Mouse (Mus musculus) kidney, embryonic 14.5 days (tissue): ENCODE measurements at regions not wholly inside any gene's neighbourhood (a gene's known extent, or its start where the extent isn't known, plus 50 kb on each side); places are given as distances from the start of the nearest gene placed in this dataset.
A peak's percentile ranks its signal among the peaks of the same experiment; 100 is the strongest.
"Not testable (repeated sequence)": the region's sequence is repeated elsewhere in the genome, so short reads cannot be mapped to it uniquely, and the experiment has no call there.

Source experiments
- ATAC-seq: fragments of 200-750 bp; cut with Nextera tagmentation; 2 replicates; pipeline ENCODE4 v1.8.0; 2017; ENCODE audit warnings: moderate number of reproducible peaks, mild to moderate bottlenecking, moderate TSS enrichment, moderate library complexity; ENCODE audit not compliant: low FRiP score, low TSS enrichment
- H3K27ac ChIP-seq: fragments of 300-500 bp; sonication (generic); 2 replicates; pipeline ENCODE4 v1.5.1; 2014; ENCODE audit warnings: low read depth, mild to moderate bottlenecking, low read length, moderate library complexity, mixed read lengths
- H3K27me3 ChIP-seq: fragments of 300-500 bp; sonication (generic); 2 replicates; pipeline ENCODE4 v1.6.1; 2014; ENCODE audit warnings: mild to moderate bottlenecking, low read length; ENCODE audit not compliant: control insufficient read depth, insufficient read depth
- H3K36me3 ChIP-seq: fragments of 300-500 bp; sonication (generic); 2 replicates; pipeline ENCODE4 v1.6.1; 2014; ENCODE audit warnings: low read length, mixed read lengths; ENCODE audit not compliant: control insufficient read depth, insufficient read depth
- H3K4me1 ChIP-seq: fragments of 300-500 bp; sonication (generic); 2 replicates; pipeline ENCODE4 v1.6.1; 2014; ENCODE audit warnings: low read length, mixed read lengths; ENCODE audit not compliant: control insufficient read depth, insufficient read depth
- H3K4me2 ChIP-seq: fragments of 300-500 bp; sonication (generic); replicated peaks from 2 replicates; pipeline ENCODE4 v1.6.1; 2014; ENCODE audit warnings: low read depth, mild to moderate bottlenecking, low read length
- H3K4me3 ChIP-seq: fragments of 300-500 bp; sonication (generic); 2 replicates; pipeline ENCODE4 v1.5.1; 2014; ENCODE audit warnings: mild to moderate bottlenecking, low read length
- H3K9ac ChIP-seq: fragments of 300-500 bp; sonication (generic); 2 replicates; pipeline ENCODE4 v1.6.1; 2014; ENCODE audit warnings: low read depth, mild to moderate bottlenecking, low read length, moderate library complexity
- H3K9me3 ChIP-seq: fragments of 300-500 bp; sonication (generic); 2 replicates; pipeline ENCODE4 v1.6.1; 2016; ENCODE audit warnings: low read length; ENCODE audit not compliant: control insufficient read depth
- WGBS: fragments of 180-500 bp; shearing (Covaris S2); extraction: QIAGEN DNeasy Blood & Tissue Kit; methylation state at CpG from one replicate; pipeline ENCODE4 v1.1.7; 2014; 5-methylcytosine and 5-hydroxymethylcytosine counted together

DNA sequence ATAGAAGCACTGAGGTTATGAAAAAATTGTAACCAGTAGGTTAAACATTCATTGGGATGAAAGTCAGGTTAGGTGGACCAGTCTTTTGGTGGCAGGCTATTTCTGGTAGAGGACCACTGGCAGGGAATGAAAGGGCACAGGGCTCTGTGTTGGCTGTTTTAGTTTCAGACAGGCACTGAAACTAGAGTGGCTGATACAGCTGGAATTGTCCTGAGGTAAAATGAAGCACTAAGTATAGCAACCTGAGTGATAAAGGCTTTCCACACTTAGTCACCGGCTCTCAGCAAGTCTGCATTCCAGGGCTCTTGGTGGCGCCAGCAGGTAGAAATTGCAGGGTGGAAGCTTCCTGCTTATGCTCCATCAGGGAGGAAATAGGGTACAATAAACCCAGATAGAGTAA is 262.2 kb upstream of the Tmpo start:
- Histone ChIP-seq H3K27me3 (no peaks in the 10 kb centered on the region), H3K4me1 (no peaks in the 10 kb centered on the region), H3K4me3 (no peak overlapping the region), H3K4me2 (no peak overlapping the region), H3K36me3 (no peaks in the 10 kb centered on the region), H3K9me3 (no peaks in the 10 kb centered on the region), H3K27ac (no peak overlapping the region), H3K9ac (no peak overlapping the region)
- no peak for ATAC-seq
- 64% methylated on average over 2 of the region's 2 CpGs for WGBS

DNA sequence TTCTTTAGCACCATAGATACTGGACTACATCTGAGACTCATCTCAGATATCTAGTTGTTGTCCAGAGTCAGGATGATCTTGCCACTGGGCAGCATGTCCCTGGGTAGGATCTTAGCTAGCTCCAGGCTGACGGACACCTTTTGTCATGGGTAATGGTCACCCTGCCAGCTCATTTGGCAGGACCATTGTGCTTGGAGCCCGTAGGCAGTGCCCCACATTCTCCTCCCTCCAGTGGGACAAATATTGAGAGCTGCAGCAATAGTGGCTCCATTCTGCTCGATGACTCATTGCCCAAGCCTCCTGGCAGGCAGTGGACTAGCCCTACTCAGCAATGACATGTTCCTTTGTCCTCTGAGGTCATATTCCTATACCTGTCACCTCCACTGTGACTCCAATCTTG is 258.9 kb upstream of the Tmpo start:
- Histone ChIP-seq H3K9ac (no peak overlapping the region), H3K4me1 (peaks cover 13% of the 10 kb centered on the region), H3K4me3 (no peak overlapping the region), H3K4me2 (no peak overlapping the region), H3K27ac (no peak overlapping the region), H3K36me3 (no peaks in the 10 kb centered on the region), H3K27me3 (no peaks in the 10 kb centered on the region), H3K9me3 (no peaks in the 10 kb centered on the region)
- ATAC-seq: no peak
- WGBS: 83% methylated on average over 3 of the region's 3 CpGs

DNA sequence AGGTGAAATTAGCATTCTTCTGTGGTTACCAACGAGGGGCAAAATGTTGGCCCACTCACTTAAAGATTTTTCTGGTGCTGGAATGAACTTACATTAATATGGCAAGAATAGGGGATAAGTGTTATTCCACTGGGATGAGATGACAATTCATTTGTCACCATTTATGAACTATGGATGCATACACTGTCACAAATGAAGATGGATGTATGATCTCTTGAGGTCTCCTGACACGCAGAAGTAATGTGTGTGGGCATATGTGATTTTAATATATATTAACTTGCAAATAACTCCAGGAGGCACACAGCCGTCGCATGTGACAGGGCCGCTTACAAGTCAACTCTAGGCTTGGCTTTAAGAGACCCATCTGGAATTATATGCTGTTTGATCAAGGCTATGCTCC is 256.8 kb upstream of the Tmpo start:
- Histone ChIP-seq H3K27ac (no peak overlapping the region), H3K27me3 (no peaks in the 10 kb centered on the region), H3K9ac (no peak overlapping the region), H3K4me1 (peaks cover 13% of the 10 kb centered on the region), H3K4me2 (no peak overlapping the region), H3K36me3 (no peaks in the 10 kb centered on the region), H3K9me3 (no peaks in the 10 kb centered on the region), H3K4me3 (no peak overlapping the region)
- no peak for ATAC-seq
- 81% methylated on average over 5 of the region's 5 CpGs for WGBS

DNA sequence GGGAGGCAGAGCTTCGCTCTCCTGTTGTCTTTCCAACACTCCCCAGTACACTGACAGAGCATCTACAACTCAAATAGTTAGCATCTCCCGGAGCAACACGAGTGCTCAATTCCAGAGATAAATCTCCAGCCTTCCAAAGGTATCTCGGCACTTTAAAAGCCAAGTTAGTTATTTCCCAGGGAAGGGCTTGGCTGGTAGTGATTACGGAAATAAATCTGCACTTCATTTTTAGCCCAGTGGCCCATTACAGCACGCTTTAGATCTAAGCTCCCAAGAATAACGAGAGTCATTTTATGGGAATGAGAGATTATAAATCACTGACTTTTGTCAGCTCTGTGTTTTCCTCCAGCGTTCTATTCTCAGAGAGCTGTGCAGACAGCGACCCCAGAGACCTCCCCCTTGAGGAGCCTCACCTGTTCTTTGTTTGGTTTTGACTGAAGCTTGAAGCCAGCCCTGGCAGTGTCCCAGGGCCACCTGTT is 255.0 kb upstream of the Tmpo start:
- peak overlapping the region; percentile 71; the same call in 1 of the 2 replicates for H3K27ac ChIP-seq
- H3K27me3 ChIP-seq: no peaks in the 10 kb centered on the region
- H3K9ac ChIP-seq: peak overlapping the region; percentile 28; the same call in 1 of the 2 replicates
- H3K4me2 ChIP-seq: peak overlapping the region; percentile 12; the same call in 1 of the 2 replicates
- WGBS: 5% methylated on average over 9 of the region's 9 CpGs
- no peak overlapping the region for H3K4me3 ChIP-seq
- H3K4me1 ChIP-seq: peaks cover 13% of the 10 kb centered on the region
- peak; percentile 91 for ATAC-seq
- no peaks in the 10 kb centered on the region for H3K9me3 ChIP-seq
- no peaks in the 10 kb centered on the region for H3K36me3 ChIP-seq

DNA sequence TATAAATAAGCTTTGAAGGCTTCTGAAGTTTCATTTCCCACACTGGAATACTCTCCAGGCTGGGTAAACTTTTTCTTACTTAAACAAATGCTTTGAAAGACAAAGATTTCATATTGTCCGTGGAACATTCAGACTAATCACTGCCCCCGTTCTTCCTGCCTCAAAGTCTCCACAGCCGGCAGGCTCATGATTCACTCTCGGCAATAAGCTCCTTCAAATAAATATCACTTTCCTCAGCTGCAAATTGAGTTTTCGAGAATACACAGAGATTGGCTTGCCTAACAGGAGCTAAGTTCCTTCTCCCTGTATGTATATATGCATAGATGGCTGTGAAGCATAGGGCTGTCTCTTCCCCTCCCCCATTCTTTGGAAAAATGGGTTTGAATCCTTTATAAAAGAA is 249.2 kb upstream of the Tmpo start:
- Histone ChIP-seq H3K27ac (no peak overlapping the region), H3K4me3 (no peak overlapping the region), H3K4me1 (peaks cover 4% of the 10 kb centered on the region; the same call in 1 of the 2 replicates), H3K27me3 (no peaks in the 10 kb centered on the region), H3K9me3 (no peaks in the 10 kb centered on the region), H3K36me3 (no peaks in the 10 kb centered on the region), H3K4me2 (no peak overlapping the region), H3K9ac (no peak overlapping the region)
- WGBS: 22% methylated on average over 5 of the region's 5 CpGs
- no peak for ATAC-seq

DNA sequence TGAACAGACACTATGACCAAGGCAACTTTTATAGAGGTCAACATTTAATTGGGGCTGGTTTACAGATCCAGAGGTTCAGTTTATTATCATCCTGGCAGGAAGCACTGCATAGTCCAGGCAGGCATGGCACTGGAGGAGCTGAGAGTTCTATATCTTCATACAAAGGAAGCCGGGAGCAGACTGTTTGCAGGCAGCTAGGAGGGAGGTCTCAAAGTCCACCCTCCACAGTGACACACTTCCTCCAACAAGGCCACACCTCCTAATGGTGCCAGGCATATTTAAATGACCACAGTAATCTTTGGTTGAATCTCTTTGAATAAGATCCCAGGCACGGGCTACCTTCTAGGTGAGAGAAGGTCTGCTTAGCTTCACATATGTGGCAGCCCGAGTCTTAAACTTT is 245.5 kb upstream of the Tmpo start:
- no peaks in the 10 kb centered on the region for H3K36me3 ChIP-seq
- H3K4me3 ChIP-seq: no peak overlapping the region
- no peaks in the 10 kb centered on the region for H3K9me3 ChIP-seq
- no peaks in the 10 kb centered on the region for H3K27me3 ChIP-seq
- no peak overlapping the region for H3K27ac ChIP-seq
- no peak overlapping the region for H3K4me2 ChIP-seq
- no peak overlapping the region for H3K9ac ChIP-seq
- WGBS: 79% methylated on average over 3 of the region's 3 CpGs
- no peak for ATAC-seq
- peaks cover 4% of the 10 kb centered on the region; the same call in 1 of the 2 replicates for H3K4me1 ChIP-seq

DNA sequence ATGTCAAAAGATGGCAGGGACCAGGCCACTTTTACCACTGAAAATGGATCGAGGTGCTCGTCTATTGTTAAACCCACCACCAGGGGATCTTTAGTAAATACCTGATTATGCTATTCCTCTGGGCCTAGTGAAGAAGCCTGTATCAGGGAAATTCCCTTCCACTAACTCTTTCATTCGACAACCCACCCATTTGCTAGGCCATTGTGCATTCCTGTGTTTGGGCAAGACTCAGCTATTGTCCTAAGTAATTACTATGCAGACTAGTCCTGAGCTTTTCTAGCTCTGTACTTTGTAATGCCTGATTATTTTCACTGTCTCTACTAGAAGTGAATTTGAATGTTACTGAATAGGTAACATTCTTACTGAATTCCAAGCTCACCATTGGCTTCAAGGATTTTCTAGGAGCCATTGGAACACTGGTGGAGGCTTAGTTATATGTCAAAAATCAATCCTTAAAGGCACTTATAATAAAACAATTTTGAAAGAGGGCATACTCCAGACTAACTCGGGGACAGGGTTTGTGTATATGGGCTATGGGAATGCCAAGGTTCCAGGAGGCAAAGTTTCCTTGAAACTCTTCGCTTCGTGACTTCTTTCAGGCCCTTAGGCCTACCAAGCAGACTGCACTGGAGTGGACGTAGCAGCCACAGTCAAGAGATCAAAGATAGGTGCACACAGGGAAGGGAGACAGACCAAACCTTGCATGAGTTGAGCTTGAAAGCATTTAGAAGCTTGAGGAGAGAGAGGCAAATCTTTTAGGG is 244.7 kb upstream of the Tmpo start:
- H3K4me2 ChIP-seq, H3K27me3 ChIP-seq, H3K27ac ChIP-seq, H3K36me3 ChIP-seq, H3K4me1 ChIP-seq, H3K4me3 ChIP-seq, ATAC-seq, H3K9ac ChIP-seq, H3K9me3 ChIP-seq: not testable (repeated sequence)
- 88% methylated on average over 7 of the region's 7 CpGs for WGBS

DNA sequence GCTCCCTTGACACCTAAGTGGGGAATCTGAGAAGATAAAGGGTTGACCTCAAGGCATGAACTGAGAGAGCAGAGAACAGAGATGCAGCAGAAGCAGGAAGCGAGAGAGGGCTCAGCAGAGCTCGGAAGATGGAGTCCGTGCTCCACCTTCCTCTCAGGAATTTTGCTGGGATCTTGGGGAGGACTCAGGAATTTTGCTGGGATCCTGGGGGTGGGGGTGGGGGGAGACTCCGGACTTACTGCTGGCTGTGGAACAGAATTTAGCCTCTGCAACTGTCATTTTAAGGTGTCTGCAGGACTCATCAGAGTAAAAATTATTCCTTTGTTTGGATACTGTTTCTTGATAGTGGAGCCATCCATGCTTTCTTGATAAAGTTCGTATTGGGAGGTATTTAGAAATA is 243.7 kb upstream of the Tmpo start:
- WGBS: 56% methylated on average over 5 of the region's 5 CpGs
- H3K4me1 ChIP-seq: peaks cover 4% of the 10 kb centered on the region; the same call in 1 of the 2 replicates
- no peak overlapping the region for H3K4me3 ChIP-seq
- H3K9me3 ChIP-seq: no peaks in the 10 kb centered on the region
- H3K27me3 ChIP-seq: no peaks in the 10 kb centered on the region
- H3K36me3 ChIP-seq: no peaks in the 10 kb centered on the region
- H3K27ac ChIP-seq: no peak overlapping the region
- ATAC-seq: no peak
- no peak overlapping the region for H3K4me2 ChIP-seq
- H3K9ac ChIP-seq: no peak overlapping the region

DNA sequence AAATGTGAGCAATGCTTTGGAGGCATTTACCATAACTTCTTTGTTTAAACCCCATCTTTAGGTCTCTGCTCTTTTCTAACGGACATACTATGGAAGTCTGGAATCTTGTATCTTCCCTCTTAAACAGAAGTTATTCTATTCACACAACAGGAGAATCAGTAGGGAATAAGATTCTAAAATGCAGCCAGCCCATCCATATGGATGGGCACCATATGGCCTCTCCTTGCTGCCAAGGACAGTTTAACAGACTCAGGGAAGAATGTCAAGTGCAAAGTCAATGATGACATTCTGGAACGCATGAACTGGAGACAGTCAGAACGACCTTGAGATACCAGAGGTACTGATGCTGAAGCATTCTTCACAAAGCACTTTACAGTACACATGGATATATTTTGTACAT is 206.1 kb upstream of the Tmpo start:
- no peak overlapping the region for H3K4me2 ChIP-seq
- 86% methylated on average over 3 of the region's 3 CpGs for WGBS
- no peak overlapping the region for H3K4me3 ChIP-seq
- ATAC-seq: no peak
- no peaks in the 10 kb centered on the region for H3K36me3 ChIP-seq
- H3K9me3 ChIP-seq: no peaks in the 10 kb centered on the region
- no peak overlapping the region for H3K27ac ChIP-seq
- H3K27me3 ChIP-seq: no peaks in the 10 kb centered on the region
- H3K4me1 ChIP-seq: no peaks in the 10 kb centered on the region
- no peak overlapping the region for H3K9ac ChIP-seq
